Mouse (Mus musculus): ENCODE data around the gene Nfkb1. TPM values are rescaled to one million over a fixed set of nuclear protein-coding genes. Genes with fewer than 3 reads are reported as not detected.

Gene Nfkb1
- polyA plus RNA-seq, 1 experiment, result 46.0 TPM

DNA sequence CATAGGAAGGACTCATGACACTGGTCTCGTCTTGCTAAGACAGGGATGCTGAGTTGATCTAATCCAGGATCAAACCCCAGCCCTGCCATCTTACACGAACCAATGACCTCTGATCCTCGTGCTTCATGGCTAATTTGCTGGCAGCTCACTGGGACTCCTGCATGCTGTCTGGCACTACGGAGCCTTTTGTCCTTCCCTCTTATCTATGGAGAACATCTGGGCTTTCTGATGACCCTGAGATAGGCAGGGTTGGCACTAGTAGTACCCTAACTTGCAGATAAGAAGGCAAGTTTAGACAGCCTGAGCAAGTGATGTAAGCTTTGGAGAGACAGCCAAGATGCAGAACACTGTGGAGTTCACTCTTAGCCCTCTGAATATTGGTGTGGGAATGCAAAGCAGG, 59.5 kb downstream of the Nfkb1 start:
- TF ChIP-seq CTCF (conservative IDR thresholded peaks at IDR 0.05; ENCODE audit: insufficient read depth, insufficient read length, low read depth, low read length) (no peak), POLR2A (IDR thresholded peaks at IDR 0.05; ENCODE audit: low read depth, low read length) (no peak)
- 51% methylated on average over 4 of the region's 4 CpGs for WGBS
- DNase-seq, result no peak
- no peaks in the 10 kb centered on the region for H3K4me1 ChIP-seq (ENCODE audit: control insufficient read depth, insufficient read depth, low read length)
- H3K27ac ChIP-seq (ENCODE audit: insufficient read depth, low read depth, low read length), result no peak overlapping the region
- H3K4me3 ChIP-seq (ENCODE audit: insufficient read depth, low read depth, low read length), result no peak overlapping the region
- no peaks in the 10 kb centered on the region for H3K36me3 ChIP-seq (ENCODE audit: control insufficient read depth, insufficient read depth, low read length)
- H3K27me3 ChIP-seq (replicated peaks; ENCODE audit: control insufficient read depth, insufficient read depth, low read length), result no peaks in the 10 kb centered on the region

DNA sequence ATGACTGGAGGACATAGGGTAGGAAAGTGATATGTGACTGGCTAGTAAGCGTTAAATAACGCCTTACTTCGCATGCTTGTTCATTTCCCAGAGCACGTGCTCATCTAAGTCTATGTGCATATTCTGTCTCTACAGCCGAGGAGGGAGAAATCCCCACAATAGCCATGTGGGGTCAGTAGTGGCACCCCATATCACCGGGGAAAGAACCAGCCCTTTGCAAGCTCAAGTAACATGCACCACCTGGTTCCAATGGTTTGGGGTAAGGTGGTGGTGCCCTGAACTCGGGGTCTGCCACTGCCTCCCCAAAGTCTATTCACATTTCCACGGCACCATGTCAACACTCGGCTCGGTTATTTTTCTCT, 60.3 kb downstream of the Nfkb1 start:
- TF ChIP-seq CTCF (conservative IDR thresholded peaks at IDR 0.05; ENCODE audit: insufficient read depth, insufficient read length, low read depth, low read length) (peak; percentile 49), POLR2A (IDR thresholded peaks at IDR 0.05; ENCODE audit: low read depth, low read length) (no peak)
- Histone ChIP-seq H3K4me1 (ENCODE audit: control insufficient read depth, insufficient read depth, low read length) (no peaks in the 10 kb centered on the region), H3K27me3 (replicated peaks; ENCODE audit: control insufficient read depth, insufficient read depth, low read length) (no peaks in the 10 kb centered on the region), H3K36me3 (ENCODE audit: control insufficient read depth, insufficient read depth, low read length) (no peaks in the 10 kb centered on the region), H3K27ac (ENCODE audit: insufficient read depth, low read depth, low read length) (no peak overlapping the region), H3K4me3 (ENCODE audit: insufficient read depth, low read depth, low read length) (no peak overlapping the region)
- DNase-seq, result no peak
- WGBS, result 75% methylated on average over 10 of the region's 10 CpGs

- H3K36me3 ChIP-seq (ENCODE audit: control insufficient read depth, insufficient read depth, low read length), result 0 out of 2 replicates have a peak, but pooled peaks cover under 1% of the 10 kb centered on the region
- H3K4me1 ChIP-seq (ENCODE audit: control insufficient read depth, insufficient read depth, low read length), result no peaks in the 10 kb centered on the region
- peak; percentile 35 for DNase-seq
- H3K4me3 ChIP-seq (ENCODE audit: insufficient read depth, low read depth, low read length), result no peak overlapping the region
- no peak overlapping the region for H3K27ac ChIP-seq (ENCODE audit: insufficient read depth, low read depth, low read length)
- 82% methylated on average over 21 of the region's 21 CpGs for WGBS
- TF ChIP-seq CTCF (conservative IDR thresholded peaks at IDR 0.05; ENCODE audit: insufficient read depth, insufficient read length, low read depth, low read length), result no peak
- TF ChIP-seq POLR2A (IDR thresholded peaks at IDR 0.05; ENCODE audit: low read depth, low read length), result no peak
- H3K27me3 ChIP-seq (replicated peaks; ENCODE audit: control insufficient read depth, insufficient read depth, low read length), result no peaks in the 10 kb centered on the region
Measured at GRCm38 (mm10) chr3:135630430-135631095, 60.8 kb downstream of the Nfkb1 start.

DNA sequence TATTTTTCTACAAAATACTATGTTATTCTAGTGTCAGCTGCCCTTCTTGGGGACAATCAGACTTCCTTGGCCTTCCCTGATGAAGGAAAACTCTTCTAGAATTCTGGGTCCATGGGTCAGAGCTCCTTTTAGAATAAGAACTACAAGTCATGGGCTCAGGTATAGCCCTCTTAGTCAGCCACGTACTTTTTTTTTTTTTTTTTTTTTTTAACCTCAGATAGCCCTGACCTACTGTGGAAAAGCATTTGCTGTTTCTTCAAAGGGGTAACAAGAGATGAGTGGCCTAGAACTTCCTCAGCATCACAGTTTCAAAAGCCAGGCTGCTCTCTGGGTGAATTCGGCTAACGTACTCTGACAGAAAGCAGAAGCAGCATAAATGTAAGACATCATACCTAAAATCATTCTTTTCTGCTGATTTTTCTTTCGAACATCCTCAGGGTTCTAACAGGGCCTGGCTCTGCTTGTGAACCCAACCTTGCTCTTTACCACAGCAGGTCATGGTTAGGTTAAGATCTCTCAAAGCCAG, 61.5 kb downstream of the Nfkb1 start:
- TF ChIP-seq CTCF (conservative IDR thresholded peaks at IDR 0.05; ENCODE audit: insufficient read depth, insufficient read length, low read depth, low read length), result no peak
- TF ChIP-seq POLR2A (IDR thresholded peaks at IDR 0.05; ENCODE audit: low read depth, low read length), result no peak
- Histone ChIP-seq H3K36me3 (ENCODE audit: control insufficient read depth, insufficient read depth, low read length) (0 out of 2 replicates have a peak, but pooled peaks cover 1% of the 10 kb centered on the region), H3K27me3 (replicated peaks; ENCODE audit: control insufficient read depth, insufficient read depth, low read length) (no peaks in the 10 kb centered on the region), H3K4me3 (ENCODE audit: insufficient read depth, low read depth, low read length) (no peak overlapping the region), H3K4me1 (ENCODE audit: control insufficient read depth, insufficient read depth, low read length) (no peaks in the 10 kb centered on the region), H3K27ac (ENCODE audit: insufficient read depth, low read depth, low read length) (no peak overlapping the region)
- WGBS, result 88% methylated on average over 4 of the region's 4 CpGs
- no peak for DNase-seq

GRCm38 (mm10) chr3:135628706-135629169, 62.6 kb downstream of the Nfkb1 start:
- Histone ChIP-seq H3K4me1 (ENCODE audit: control insufficient read depth, insufficient read depth, low read length) (no peaks in the 10 kb centered on the region), H3K27me3 (replicated peaks; ENCODE audit: control insufficient read depth, insufficient read depth, low read length) (no peaks in the 10 kb centered on the region), H3K4me3 (ENCODE audit: insufficient read depth, low read depth, low read length) (no peak overlapping the region), H3K27ac (ENCODE audit: insufficient read depth, low read depth, low read length) (0 out of 2 replicates have a peak overlapping the region, but pooled peaks have one; percentile 6), H3K36me3 (ENCODE audit: control insufficient read depth, insufficient read depth, low read length) (0 out of 2 replicates have a peak, but pooled peaks cover 1% of the 10 kb centered on the region)
- TF ChIP-seq POLR2A (IDR thresholded peaks at IDR 0.05; ENCODE audit: low read depth, low read length), result no peak
- TF ChIP-seq CTCF (conservative IDR thresholded peaks at IDR 0.05; ENCODE audit: insufficient read depth, insufficient read length, low read depth, low read length), result no peak
- WGBS, result 46% methylated on average over 9 of the region's 9 CpGs
- DNase-seq, result peak; percentile 55

- H3K27me3 ChIP-seq (replicated peaks; ENCODE audit: control insufficient read depth, insufficient read depth, low read length), result no peaks in the 10 kb centered on the region
- 72% methylated on average over 9 of the region's 9 CpGs for WGBS
- TF ChIP-seq POLR2A (IDR thresholded peaks at IDR 0.05; ENCODE audit: low read depth, low read length) (no peak), CTCF (conservative IDR thresholded peaks at IDR 0.05; ENCODE audit: insufficient read depth, insufficient read length, low read depth, low read length) (no peak)
- no peaks in the 10 kb centered on the region for H3K4me1 ChIP-seq (ENCODE audit: control insufficient read depth, insufficient read depth, low read length)
- 0 out of 2 replicates have a peak overlapping the region, but pooled peaks have one; percentile 11 for H3K27ac ChIP-seq (ENCODE audit: insufficient read depth, low read depth, low read length)
- no peak overlapping the region for H3K4me3 ChIP-seq (ENCODE audit: insufficient read depth, low read depth, low read length)
- 0 out of 2 replicates have a peak, but pooled peaks cover 1% of the 10 kb centered on the region for H3K36me3 ChIP-seq (ENCODE audit: control insufficient read depth, insufficient read depth, low read length)
- DNase-seq, result no peak
Measured at GRCm38 (mm10) chr3:135628000-135628705, 63.2 kb downstream of the Nfkb1 start.

- TF ChIP-seq POLR2A (IDR thresholded peaks at IDR 0.05; ENCODE audit: low read depth, low read length) (no peak), CTCF (conservative IDR thresholded peaks at IDR 0.05; ENCODE audit: insufficient read depth, insufficient read length, low read depth, low read length) (no peak)
- H3K4me1 ChIP-seq (ENCODE audit: control insufficient read depth, insufficient read depth, low read length), result no peaks in the 10 kb centered on the region
- 97% methylated on average over 2 of the region's 2 CpGs for WGBS
- no peaks in the 10 kb centered on the region for H3K27me3 ChIP-seq (replicated peaks; ENCODE audit: control insufficient read depth, insufficient read depth, low read length)
- DNase-seq, result no peak
- H3K36me3 ChIP-seq (ENCODE audit: control insufficient read depth, insufficient read depth, low read length), result 0 out of 2 replicates have a peak, but pooled peaks cover 1% of the 10 kb centered on the region
- H3K4me3 ChIP-seq (ENCODE audit: insufficient read depth, low read depth, low read length), result no peak overlapping the region
- H3K27ac ChIP-seq (ENCODE audit: insufficient read depth, low read depth, low read length), result no peak overlapping the region
Measured at GRCm38 (mm10) chr3:135625290-135625689, 66.1 kb downstream of the Nfkb1 start.

Measured in kidney, adult 2 months (tissue).